Mouse (Mus musculus) gonadal fat pad, adult 2 months (tissue): Measurements from ENCODE around the gene Aunip. TPM values are rescaled to one million over a fixed set of nuclear protein-coding genes. Genes with fewer than 3 reads are reported as not detected.
"Not testable (repeated sequence)": the region's sequence is repeated elsewhere in the genome, so short reads cannot be mapped to it uniquely, and the experiment has no call there.

Experiments
- DNase-seq: peaks from one replicate; pipeline ENCODE4 v3.0.0-alpha.2; 2012; ENCODE audit warnings: low read depth
- polyA plus RNA-seq: library from polyadenylated mRNA; depleted of rRNA; stranded (reverse); fragments of >200 nt; gene quantifications from 2 replicates; pipeline ENCODE4 v1.2.3, GENCODE M21; 2012

Gene Aunip
- polyA plus RNA-seq, 1 experiment, result 0.35 TPM

DNA sequence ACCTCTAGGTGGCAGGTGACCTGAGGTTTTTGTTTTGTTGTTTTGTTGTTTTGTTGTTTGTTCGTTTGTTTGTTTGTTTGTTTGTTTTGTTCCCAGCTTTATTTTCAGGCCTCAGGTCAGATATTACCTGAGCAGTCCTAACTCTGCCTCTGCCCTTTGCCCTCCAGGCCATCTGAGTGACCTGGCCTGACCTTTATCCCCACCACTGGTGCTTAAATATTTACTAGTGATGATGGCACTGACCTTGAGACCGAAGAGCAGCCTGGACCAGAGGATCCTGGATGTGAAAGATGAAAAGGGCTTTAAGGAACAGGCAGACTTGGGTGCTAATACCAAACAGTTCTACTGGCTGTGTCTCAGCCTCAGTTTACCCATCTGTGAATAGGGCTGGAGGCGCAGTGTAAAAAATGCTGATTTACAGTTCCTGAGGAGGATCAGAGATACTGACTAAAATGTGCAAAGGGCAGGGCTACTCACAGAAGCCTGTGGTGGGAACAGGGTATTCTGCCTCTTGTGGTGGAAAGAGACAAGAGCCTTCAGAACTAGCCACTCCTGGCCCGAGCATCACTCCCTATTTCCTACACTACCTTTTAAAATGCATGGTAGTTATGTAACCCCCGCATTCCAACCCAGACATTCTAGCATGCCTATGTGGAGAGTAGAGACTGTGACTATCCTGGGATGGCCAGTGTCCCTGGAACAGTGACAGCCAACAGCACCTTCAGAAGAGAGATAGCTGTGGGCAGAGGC lies 25.5 kb upstream of the Aunip start:
- DNase-seq, result no peak

GRCm38 (mm10) chr4:134488211-134488610 lies 22.6 kb upstream of the Aunip start:
- DNase-seq, result no peak

DNA sequence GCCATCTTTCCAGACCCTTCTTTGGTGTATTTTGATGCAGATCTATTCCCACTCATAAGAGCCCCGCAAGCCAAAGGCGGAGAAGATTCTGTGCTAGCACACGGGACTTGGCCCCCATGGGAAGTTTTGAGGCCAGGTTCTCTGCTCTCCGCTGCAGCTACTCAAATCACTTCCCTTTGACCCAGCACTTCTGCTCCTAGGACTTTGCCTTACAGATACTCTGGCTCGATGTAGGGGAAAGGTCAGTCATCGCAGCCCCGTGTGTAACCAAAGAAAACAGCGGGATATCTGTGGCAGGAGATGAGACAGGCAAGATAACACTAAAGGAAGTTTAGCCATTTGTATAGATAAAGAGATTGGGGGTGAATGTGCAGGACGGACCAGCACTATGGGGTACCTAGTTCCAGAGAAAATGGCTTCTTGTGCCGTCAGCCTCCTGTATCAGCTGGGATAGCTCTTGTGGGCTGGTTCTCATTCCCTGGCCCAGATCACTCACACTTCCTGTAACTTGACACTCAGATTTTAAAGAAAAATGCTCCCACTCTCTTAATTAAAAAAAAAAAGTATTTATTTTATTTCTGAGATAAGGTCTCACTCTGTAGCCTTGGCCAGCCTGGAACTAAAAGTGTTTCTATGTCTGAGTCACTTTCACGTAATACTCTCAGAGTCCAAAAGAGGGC lies 20.7 kb upstream of the Aunip start:
- DNase-seq, result no peak

DNA sequence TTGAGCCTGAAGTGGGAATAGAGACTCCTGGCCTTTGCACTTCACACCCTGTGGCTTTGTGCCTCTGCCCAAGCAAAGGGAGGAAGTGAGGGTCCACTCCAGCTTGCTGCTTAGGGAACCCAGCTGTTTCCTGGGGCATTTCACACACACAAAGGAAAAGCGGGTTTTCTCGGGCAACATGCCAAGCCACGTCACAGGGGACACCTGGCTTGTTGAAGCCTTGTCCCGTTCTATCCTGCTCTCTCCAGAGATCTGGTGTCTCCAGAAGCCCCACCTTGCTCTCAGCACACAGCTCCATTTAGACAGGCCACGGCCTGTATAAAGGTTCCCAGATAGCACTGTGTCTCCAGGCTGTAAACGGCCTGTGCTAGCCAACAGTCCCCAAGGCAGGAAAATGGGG lies 19.1 kb upstream of the Aunip start:
- no peak for DNase-seq

DNA sequence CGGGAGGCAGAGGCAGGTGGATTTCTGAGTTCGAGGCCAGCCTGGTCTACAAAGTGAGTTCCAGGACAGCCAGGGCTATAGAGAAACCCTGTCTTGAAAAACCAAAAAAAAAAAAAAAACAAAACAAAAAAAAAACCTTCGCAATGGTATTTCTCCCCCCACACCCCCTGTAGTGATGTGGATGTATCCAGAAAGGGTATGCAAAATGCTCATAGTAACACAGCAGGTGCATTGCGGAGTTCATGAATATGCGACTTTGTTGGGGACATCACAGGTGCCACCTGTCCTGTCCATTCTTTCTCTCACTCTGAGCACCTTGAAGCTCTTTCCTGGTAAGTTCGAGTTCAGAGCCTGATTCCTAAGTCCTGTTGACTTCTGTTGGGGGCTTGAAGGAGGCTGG lies 16.6 kb upstream of the Aunip start:
- DNase-seq, result not testable (repeated sequence)

- DNase-seq, result no peak
Measured at GRCm38 (mm10) chr4:134494780-134495545, 15.8 kb upstream of the Aunip start.

DNA sequence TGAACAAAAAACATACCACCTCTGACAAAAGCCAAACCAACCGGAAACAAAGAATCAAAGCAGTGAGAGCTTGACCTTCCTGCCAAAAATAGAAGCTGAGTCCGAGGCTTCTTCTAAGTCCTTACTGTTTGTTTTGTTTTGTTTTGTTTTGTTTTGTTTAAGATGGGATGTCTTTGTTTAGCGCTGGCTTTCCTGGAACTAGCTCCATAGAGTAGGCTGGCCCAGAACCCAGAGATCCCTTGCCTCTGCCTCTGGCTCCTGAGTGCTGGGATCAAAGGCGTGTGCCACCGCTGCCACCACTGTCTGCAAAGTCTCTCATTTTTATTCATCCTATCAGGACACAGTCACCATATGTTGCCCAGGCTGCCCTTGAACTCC lies 15.3 kb upstream of the Aunip start:
- no peak for DNase-seq

- DNase-seq, result no peak
Measured at GRCm38 (mm10) chr4:134496595-134497210, 14.1 kb upstream of the Aunip start, which contains the start of gene Paqr7. Gene Paqr7, plus strand, starts transcription at chr4:134496697.

GRCm38 (mm10) chr4:134497223-134497622 lies 13.6 kb upstream of the Aunip start:
- no peak for DNase-seq

- DNase-seq, result no peak
Measured at GRCm38 (mm10) chr4:134497986-134498731, 12.6 kb upstream of the Aunip start.

DNA sequence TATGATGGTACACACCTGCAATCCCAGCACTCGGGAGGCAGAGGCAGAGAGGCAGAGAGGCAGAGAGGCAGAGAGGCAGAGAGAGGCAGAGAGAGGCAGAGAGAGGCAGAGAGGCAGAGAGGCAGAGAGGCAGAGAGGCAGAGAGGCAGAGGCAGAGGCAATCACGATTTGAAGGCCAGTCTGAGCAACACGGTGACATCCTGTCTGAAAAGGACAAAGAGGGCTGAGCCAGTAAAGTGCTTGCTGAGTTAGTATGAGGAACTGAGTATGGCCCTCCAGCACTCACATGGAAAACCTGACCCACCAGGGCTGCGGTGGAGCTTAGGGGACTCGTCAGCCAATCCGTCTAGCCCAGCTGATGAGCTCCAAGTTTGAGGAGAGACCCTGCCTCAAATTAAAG lies 11.8 kb upstream of the Aunip start:
- DNase-seq, result not testable (repeated sequence)

GRCm38 (mm10) chr4:134501095-134501494 lies 9.7 kb upstream of the Aunip start:
- no peak for DNase-seq

DNA sequence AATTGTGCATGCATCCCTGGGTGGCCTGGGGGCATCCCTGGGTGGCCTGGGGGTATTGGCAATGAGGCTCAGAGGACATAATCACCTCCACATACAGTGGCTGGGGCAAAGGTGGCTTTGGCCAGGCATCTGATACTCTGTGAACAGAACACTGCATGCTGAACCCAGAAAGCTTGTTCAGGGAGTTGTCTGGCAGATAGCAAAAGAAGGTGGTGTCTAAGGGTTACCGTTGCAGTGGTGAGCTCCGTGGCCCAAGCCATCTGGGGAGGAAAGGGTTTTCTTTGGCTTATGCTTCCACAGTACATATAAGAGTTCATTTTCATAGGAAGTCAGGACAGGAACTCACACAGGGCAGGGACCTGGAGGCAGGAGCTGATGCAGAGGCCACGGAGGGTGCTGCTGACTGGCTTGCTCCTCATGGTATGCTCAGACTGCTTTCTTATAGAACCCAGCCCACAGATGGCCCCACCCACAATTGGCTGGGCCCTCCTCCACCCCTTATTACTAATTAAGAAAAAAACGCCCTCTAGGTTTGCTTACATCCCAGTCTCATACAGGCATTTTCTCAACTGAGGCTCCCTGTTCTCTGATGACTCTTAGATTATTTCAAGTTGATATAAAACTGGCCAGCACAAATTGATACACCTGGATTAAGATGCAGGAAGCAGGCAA lies 7.0 kb upstream of the Aunip start:
- no peak for DNase-seq

DNA sequence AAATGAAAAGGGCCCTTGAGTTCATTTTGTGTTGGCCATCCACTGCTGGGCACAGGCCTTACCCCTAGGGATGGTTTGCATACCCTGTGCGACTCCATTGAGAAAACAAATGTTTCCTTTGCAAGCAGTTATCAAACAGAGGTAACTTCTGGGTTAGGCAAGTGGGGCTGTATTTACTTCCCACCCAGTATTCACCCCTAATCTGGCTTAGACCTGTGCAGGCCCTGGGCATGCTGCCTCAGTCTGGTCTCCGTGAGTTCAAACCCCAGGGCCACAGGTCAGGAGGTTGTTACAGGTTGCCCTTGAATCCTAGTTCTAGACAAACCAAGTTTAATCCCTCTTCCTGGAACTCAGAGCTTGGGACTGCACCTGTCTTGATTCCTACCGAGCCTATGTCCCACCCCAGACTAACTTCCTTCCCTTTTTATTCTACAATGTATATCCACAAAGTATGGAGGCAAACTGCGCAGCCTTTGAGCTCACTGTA lies 5.5 kb upstream of the Aunip start:
- DNase-seq, result no peak

DNA sequence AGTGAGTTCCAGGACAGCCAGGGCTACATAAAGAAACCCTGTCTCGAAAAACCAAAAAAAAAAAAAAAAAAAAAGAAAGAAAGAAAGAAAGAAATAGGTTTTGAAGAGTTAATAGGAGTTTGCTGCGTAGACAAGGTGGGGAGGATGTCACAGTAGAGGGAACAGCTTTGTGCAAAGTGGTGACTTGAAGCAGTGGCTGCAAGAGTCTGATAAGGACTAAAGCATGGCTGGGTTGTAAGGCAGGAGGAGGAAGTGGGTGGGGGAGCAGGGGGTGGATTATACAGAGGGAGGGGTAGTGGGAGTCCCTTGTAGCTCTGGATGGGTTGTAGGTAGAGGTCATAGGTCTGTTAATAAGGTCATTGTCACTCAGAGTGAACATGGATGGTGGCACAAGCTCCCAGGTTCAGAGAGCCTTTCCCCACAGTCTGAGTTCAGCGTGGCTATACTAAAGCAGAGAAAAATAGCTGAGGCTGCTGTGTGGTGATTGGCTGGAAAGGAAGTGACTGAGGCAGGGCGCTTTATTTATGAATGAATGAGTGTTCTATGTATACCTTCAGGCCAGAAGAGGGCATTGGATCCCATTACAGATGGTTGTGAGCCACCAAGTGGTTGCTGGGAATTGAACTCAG lies 4.7 kb upstream of the Aunip start:
- DNase-seq, result no peak

DNA sequence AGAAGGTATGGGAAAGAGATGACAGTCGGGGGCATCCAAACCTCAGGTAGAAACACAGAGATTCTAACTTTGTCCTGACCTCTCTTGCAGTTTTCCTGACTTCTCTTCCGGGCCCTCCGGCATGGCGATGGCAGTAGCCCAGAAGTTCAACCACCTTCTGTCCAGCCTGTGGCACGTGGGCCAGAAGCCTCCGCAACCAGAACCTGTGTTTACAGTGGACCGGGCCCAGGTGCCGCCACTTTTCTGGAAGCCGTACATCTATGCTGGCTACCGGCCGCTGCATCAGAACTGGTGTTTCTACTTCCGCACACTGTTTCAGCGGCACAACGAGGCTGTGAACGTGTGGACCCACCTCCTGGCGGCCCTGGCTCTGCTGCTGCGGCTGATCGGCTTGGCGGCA lies 4.1 kb upstream of the Aunip start:
- no peak for DNase-seq

DNA sequence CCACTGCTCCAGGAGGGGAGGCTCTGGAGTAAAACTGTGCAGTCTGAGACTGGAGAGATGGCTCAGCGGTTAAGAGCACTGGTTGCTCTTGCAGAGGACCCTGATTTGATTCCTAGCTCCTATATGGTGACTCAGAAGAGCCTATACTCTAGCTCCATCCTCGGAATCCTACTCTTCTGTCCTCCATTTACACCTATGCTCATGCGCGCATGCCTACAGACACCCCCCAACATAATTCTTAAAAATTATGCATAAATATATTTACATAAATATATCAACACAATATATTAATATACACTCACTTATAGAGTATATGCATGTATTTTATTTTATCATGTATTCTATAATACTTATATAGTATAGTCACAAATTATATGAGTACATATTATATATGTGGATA lies 403 bp upstream of the Aunip start:
- no peak for DNase-seq

DNA sequence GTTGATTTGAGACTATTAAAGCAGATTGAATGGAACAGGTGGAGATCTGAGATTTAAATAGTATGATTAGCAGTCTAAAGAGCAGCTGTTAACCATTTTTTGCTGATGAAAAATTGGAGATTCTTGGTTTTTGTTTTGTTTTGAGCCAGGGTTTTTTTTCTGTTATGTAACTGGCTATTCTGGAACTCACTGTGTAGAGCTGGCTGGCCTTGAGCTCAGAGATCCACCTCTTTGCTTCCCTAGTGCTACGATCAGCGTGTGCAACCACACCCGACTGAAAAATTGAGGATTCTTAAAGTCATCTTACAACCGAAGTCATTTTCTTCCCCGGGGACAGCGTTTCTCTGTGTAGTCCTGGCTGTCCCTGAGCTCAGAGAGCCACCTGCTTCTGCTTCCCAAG lies 931 bp downstream of the Aunip start:
- no peak for DNase-seq

DNA sequence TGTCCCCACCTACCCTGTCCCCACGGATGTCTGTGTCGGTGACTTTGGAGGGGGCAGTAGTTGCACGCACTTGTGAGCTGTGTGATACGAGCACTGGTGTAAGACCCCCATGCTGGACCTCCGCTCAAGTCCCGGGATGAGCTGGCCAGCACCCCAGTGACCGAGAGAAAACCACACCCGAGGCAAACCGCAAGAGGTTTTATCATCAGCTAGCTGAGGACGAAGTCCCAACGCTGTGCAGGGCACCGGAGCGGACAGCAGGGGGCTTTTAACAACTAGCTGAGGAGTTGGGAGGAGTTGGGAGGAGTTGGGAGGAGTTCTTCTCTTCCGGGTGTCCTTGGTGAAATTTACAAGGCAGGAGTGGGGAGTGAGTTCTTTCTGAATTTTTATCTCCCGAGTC lies 2.0 kb downstream of the Aunip start:
- no peak for DNase-seq

DNA sequence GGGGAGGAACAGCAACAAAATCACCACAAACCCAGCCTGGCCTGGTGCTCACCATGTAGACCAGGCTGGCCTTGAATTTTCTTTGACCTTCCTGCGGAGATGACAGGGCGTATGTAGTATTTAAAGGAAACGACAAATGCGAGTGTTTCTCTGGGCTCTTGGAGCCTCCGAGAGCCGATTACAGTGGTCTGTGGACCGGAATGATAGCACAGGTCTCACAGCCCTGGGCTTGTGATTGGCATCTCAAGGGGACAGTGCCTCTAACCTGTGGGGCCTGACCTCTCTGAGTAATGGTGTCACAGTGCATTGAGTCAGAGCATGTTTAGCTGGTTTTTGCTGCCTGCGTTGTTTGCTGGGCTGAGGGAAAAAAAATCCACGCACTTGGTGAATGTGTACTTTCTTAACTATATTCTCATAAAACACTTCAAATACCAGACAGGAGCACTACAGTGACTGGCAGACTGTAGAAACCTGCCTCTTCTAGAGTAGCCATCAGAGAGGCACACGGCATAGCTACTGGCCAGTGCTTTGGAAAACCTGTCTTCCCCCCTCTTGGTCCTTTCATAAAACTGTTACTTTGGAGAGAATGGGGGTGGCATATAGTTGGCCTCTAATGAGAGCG lies 3.6 kb downstream of the Aunip start:
- DNase-seq, result no peak
